Mouse (Mus musculus) neural tube, embryonic 15.5 days (tissue): Measurements from ENCODE around the gene Raver1. TPM values are rescaled to one million over a fixed set of nuclear protein-coding genes. Genes with fewer than 3 reads are reported as not detected.

Experiments
- ATAC-seq: fragments of 200-750 bp; cut with Nextera tagmentation; 2 replicates; pipeline ENCODE4 v1.8.0; 2017; ENCODE audit warnings: mild to moderate bottlenecking, moderate TSS enrichment, moderate library complexity; ENCODE audit not compliant: low FRiP score
- H3K27ac ChIP-seq: fragments of 300-500 bp; sonication (generic); replicated peaks from 2 replicates; pipeline ENCODE4 v1.5.1; 2015; ENCODE audit warnings: mild to moderate bottlenecking, inconsistent platforms
- H3K27me3 ChIP-seq: fragments of 300-500 bp; sonication (generic); replicated peaks from 2 replicates; pipeline ENCODE4 v1.6.1; 2015; ENCODE audit warnings: inconsistent platforms
- H3K36me3 ChIP-seq: fragments of 300-500 bp; sonication (generic); 2 replicates; pipeline ENCODE4 v1.6.1; 2015; ENCODE audit warnings: inconsistent platforms
- H3K4me1 ChIP-seq: fragments of 300-500 bp; sonication (generic); 2 replicates; pipeline ENCODE4 v1.6.1; 2015; ENCODE audit warnings: inconsistent platforms
- H3K4me2 ChIP-seq: fragments of 300-500 bp; sonication (generic); 2 replicates; pipeline ENCODE4 v1.6.1; 2015; ENCODE audit warnings: inconsistent platforms, mild to moderate bottlenecking, moderate library complexity
- H3K4me3 ChIP-seq: fragments of 300-500 bp; sonication (generic); replicated peaks from 2 replicates; pipeline ENCODE4 v1.5.1; 2015; ENCODE audit warnings: mild to moderate bottlenecking, inconsistent platforms
- H3K9ac ChIP-seq: fragments of 300-500 bp; sonication (generic); replicated peaks from 2 replicates; pipeline ENCODE4 v1.6.1; 2015; ENCODE audit warnings: mild to moderate bottlenecking, inconsistent platforms
- H3K9me3 ChIP-seq: fragments of 300-500 bp; sonication (generic); replicated peaks from 2 replicates; pipeline ENCODE4 v1.6.1; 2016; ENCODE audit warnings: inconsistent platforms
- WGBS: fragments of 180-500 bp; shearing (Covaris S2); methylation state at CpG from one replicate; pipeline ENCODE4 v1.1.7; 2015; ENCODE audit warnings: mixed read lengths; 5-methylcytosine and 5-hydroxymethylcytosine counted together
- polyA plus RNA-seq: library from polyadenylated mRNA; unstranded; fragments of >200 nt; fragmentation: Nextera tagmentation; extraction: Ambion mirVana; gene quantifications from 2 replicates; pipeline ENCODE4 v1.2.1, GENCODE M21; 2015

Gene Raver1
- polyA plus RNA-seq, 1 experiment from 2014 or later, result 25.6 TPM

DNA sequence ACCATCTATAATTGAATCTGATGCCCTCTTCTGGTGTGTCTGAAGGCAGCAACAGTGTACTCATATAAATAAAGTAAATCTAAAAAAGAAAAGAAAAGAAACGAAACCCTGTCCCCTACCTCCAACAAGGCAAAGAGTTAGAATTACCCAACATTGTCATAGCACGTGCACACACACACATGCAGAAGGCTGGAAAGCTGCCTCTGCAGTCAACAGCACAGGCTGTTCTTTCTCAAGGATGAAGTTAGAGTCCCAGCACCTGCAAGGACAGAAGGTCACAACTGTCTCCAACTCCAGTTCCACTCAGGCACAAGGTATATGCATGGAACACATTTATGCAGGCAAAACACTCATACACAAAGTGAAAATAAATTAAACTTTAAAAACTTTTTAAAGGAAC is 10.3 kb upstream of the Raver1 start:
- ATAC-seq, result no peak
- Histone ChIP-seq H3K27ac (no peak overlapping the region), H3K9ac (no peak overlapping the region), H3K4me2 (no peak overlapping the region), H3K27me3 (no peaks in the 10 kb centered on the region), H3K9me3 (no peaks in the 10 kb centered on the region), H3K4me3 (no peak overlapping the region), H3K36me3 (no peaks in the 10 kb centered on the region), H3K4me1 (no peaks in the 10 kb centered on the region; the same call in 1 of the 2 replicates)
- WGBS, result 89% methylated on average over 2 of the region's 2 CpGs

DNA sequence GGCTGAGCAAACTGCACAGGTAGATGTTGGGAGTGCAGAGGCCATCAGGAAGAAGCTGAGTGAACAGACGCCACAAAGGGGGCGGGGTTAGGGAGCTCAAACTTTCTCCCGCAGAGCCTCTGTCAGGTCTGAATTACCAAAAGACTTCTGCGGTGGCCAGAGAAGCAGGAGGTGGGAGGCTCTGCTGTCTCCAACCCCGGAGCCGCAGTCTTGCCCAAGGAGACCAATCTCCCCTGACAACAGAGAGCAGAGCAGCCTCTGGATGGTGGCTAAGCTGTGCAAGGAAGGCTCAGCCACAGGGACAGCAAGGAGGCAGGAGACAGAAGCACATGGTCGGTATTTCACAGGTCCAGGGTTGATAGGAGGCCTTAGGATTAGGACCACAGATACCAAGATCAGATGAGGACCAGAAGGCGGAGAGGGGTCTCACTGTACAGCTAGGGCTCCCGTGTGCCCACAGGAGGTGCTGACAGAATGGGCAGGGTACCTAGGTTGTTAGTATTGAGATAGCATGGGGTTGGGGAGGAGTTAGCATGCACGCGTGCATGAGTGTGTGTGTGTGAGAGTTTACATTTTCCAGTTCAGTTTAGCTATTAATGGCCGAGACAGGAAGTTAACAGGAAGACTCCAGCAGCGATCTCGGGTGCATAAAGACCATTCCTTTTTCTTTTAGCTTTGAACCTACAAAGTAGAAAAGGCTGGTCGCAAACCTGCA is 8.8 kb upstream of the Raver1 start:
- Histone ChIP-seq H3K9me3 (no peaks in the 10 kb centered on the region), H3K4me3 (no peak overlapping the region), H3K9ac (no peak overlapping the region), H3K4me2 (no peak overlapping the region), H3K4me1 (no peaks in the 10 kb centered on the region; the same call in 1 of the 2 replicates), H3K27me3 (no peaks in the 10 kb centered on the region), H3K27ac (no peak overlapping the region), H3K36me3 (no peaks in the 10 kb centered on the region)
- 49% methylated on average over 15 of the region's 15 CpGs for WGBS
- ATAC-seq, result no peak

DNA sequence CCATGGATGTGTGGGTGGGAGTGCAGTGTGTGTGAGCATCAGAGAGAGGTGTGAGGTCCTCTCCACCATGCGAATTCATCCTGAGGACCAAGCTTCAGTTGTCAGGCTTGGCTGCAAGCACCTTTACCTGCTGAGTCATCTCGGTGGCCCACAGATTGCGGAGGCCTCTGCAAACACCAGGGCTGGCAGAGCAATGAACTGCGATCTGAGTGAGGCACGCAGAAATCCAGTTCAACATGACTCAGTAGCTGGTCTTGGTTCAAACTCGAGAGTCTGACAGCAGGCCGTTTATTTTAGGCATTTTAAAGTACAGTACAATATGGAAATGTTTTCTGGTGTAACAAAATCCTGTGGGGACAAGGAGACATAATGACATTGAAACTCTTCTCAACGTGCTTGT is 6.0 kb upstream of the Raver1 start:
- no peak overlapping the region for H3K4me3 ChIP-seq
- peaks cover 1% of the 10 kb centered on the region; the same call in 1 of the 2 replicates for H3K4me1 ChIP-seq
- H3K27ac ChIP-seq, result no peak overlapping the region
- no peaks in the 10 kb centered on the region for H3K9me3 ChIP-seq
- no peak overlapping the region for H3K4me2 ChIP-seq
- H3K36me3 ChIP-seq, result no peaks in the 10 kb centered on the region
- no peak overlapping the region for H3K9ac ChIP-seq
- WGBS, result 86% methylated on average over 8 of the region's 8 CpGs
- H3K27me3 ChIP-seq, result no peaks in the 10 kb centered on the region
- no peak for ATAC-seq

DNA sequence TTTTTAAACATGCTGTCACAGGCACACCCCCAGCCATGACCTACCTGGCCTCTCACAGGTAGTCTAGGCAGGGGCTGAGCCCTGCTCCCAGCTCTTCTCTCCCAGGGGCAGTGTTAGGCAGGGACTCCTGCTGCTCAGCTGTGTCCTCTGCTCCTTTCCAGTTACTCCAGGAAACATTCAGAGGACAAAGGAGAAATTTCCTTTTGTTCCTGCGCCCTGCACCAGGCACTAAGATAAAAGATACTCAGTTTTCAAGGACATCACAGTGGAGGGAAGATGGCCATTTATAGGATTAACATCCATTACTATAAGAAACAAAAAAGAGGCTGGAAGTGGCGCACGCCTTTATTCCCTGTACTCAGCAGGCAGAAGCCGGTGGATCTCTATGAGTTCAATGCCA is 4.2 kb upstream of the Raver1 start:
- no peaks in the 10 kb centered on the region for H3K9me3 ChIP-seq
- ATAC-seq, result no peak
- no peak overlapping the region for H3K9ac ChIP-seq
- H3K4me3 ChIP-seq, result no peak overlapping the region
- peaks cover 10% of the 10 kb centered on the region for H3K4me1 ChIP-seq
- no peaks in the 10 kb centered on the region for H3K36me3 ChIP-seq
- H3K27ac ChIP-seq, result no peak overlapping the region
- WGBS, result 85% methylated on average over 4 of the region's 4 CpGs
- no peaks in the 10 kb centered on the region for H3K27me3 ChIP-seq
- H3K4me2 ChIP-seq, result no peak overlapping the region

DNA sequence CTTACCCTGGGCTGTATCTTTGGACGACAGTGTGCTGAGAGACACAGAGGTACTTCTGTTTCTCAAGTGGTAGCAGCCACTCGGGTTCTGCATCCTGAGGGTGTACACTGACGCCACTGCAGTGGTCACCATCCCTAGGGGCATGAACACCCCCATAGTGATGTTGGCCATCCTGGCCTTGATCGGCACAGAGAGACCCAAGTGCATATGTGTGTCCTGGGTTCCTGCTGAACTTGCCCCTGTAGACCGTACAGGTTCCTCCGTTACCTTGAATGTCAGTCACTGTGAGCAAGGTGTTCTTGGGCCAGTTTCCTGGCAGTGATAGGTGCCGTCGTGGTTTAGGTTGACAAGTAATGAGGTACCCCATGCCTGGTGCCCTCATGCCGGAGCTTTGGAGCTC is 1.6 kb upstream of the Raver1 start:
- Histone ChIP-seq H3K27ac (no peak overlapping the region), H3K4me1 (peaks cover 36% of the 10 kb centered on the region), H3K36me3 (peaks cover 17% of the 10 kb centered on the region), H3K4me2 (no peak overlapping the region), H3K27me3 (no peaks in the 10 kb centered on the region), H3K9ac (no peak overlapping the region), H3K4me3 (no peak overlapping the region), H3K9me3 (no peaks in the 10 kb centered on the region)
- WGBS, result 96% methylated on average over 9 of the region's 9 CpGs
- ATAC-seq, result no peak

DNA sequence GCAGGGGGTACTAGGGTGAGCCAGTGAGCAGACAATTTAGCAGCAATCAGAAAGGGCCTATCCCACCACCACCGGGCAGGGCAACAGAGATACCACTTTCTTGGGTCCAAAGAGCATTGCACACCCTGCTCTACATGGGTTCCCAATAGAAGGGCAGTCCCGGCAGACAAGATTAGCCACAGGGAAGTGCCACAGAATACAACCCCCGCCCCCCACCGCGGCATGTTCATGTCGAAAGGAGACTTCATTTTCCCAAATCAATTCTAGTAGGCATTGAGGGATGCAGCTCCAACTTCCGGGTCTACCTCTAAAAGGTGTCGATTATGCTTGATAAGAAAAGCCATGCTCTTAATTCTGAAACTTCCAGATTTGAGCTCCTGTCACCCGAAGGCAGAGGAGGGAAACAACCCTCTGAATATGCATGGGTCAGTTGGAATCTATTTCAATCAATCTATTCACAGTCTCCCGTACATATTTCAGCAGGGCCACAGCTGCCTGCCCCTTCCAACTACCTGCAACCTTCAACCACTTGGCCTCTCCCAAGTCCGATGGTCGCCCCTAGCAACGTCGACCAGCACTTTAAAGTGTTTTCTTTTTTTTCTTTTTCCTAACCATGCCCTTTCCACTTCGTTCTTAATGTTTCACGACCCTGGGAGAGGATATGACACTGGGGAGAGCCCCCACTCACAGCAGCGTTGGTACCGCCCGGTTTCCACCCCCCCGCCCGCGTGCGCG is 669 bp downstream of the Raver1 start:
- H3K4me1 ChIP-seq, result peaks cover 42% of the 10 kb centered on the region
- no peaks in the 10 kb centered on the region for H3K9me3 ChIP-seq
- ATAC-seq, result peak; percentile 32; the same call in 1 of the 2 replicates
- H3K4me3 ChIP-seq, result peak overlapping the region; percentile 68
- peaks cover 40% of the 10 kb centered on the region for H3K36me3 ChIP-seq
- H3K27ac ChIP-seq, result peak overlapping the region; percentile 95
- H3K4me2 ChIP-seq, result peak overlapping the region; percentile 84
- WGBS, result 3% methylated on average over 24 of the region's 24 CpGs
- peak overlapping the region; percentile 74 for H3K9ac ChIP-seq
- H3K27me3 ChIP-seq, result no peaks in the 10 kb centered on the region

DNA sequence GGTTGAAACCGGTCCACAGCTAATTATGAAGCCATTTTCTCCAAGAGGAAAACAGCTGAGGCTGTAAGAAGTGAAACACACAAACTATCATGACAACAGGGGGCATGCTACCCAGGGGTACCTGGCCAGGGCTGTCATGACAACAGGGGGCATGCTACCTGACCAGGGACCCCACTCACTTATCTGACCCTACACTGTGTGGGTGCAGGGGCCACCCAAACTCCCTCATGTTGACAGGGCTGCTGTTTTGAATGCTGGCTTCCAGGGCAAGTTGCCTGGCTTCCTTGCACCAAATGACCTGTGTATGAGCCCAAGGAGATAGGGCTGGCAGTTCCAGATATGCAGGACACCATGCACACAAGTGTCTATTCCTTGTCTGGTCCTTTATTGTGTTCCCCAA is 1.3 kb downstream of the Raver1 start:
- no peak for ATAC-seq
- Histone ChIP-seq H3K27me3 (no peaks in the 10 kb centered on the region), H3K36me3 (peaks cover 46% of the 10 kb centered on the region), H3K9me3 (no peaks in the 10 kb centered on the region), H3K9ac (peak overlapping the region; percentile 74), H3K4me3 (peak overlapping the region; percentile 68), H3K4me2 (peak overlapping the region; percentile 84), H3K4me1 (peaks cover 42% of the 10 kb centered on the region), H3K27ac (peak overlapping the region; percentile 95; the same call in 1 of the 2 replicates)
- WGBS, result 86% methylated on average over 1 of the region's 1 CpGs

DNA sequence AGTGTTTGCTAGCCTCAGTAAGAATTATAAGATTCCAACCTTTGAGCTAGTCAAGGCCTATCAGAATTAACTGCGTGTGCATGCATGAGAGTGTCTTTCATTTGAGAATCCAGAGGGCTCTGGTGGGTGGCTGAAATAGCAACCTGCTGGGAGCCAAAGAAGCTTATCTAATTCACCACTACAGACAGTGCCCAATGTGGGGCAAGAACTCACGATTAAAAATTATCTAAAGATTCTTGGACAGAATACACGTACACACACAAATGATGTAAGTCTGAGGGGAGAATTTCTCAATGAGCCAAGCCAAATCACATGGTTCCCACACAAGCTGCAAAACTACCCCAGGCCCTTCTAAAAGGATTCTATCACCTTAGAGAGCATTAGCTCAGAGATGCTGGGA is 8.5 kb downstream of the Raver1 start:
- H3K4me2 ChIP-seq, result no peak overlapping the region
- H3K9me3 ChIP-seq, result no peaks in the 10 kb centered on the region
- no peak overlapping the region for H3K9ac ChIP-seq
- H3K27me3 ChIP-seq, result no peaks in the 10 kb centered on the region
- ATAC-seq, result no peak
- 91% methylated on average over 3 of the region's 3 CpGs for WGBS
- H3K36me3 ChIP-seq, result peaks cover 95% of the 10 kb centered on the region
- peaks cover 5% of the 10 kb centered on the region; the same call in 1 of the 2 replicates for H3K4me1 ChIP-seq
- H3K27ac ChIP-seq, result no peak overlapping the region
- H3K4me3 ChIP-seq, result no peak overlapping the region

DNA sequence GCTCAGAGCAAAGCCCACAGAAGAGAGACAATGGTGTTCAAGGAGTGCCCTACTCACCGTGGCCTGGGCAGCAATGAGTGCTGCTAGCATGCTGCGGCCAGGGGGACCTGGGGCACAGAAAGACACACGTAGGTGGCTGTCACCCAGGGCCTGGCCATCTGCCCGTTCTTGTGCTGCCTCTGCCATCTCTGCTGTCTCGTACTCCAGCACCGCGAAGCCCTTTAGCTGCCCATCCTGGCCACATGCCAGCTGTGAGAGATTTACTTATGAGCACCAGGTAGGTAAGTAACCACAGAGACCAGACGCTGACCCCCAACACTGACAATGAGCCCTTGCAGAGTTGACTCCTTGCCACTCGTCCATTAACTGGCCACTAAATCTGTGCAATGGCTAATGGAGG is 10.7 kb downstream of the Raver1 start:
- no peaks in the 10 kb centered on the region for H3K9me3 ChIP-seq
- H3K36me3 ChIP-seq, result peaks cover 94% of the 10 kb centered on the region
- H3K27me3 ChIP-seq, result no peaks in the 10 kb centered on the region
- H3K4me2 ChIP-seq, result no peak overlapping the region
- no peaks in the 10 kb centered on the region for H3K4me1 ChIP-seq
- no peak overlapping the region for H3K9ac ChIP-seq
- ATAC-seq, result no peak
- no peak overlapping the region for H3K27ac ChIP-seq
- WGBS, result 87% methylated on average over 9 of the region's 9 CpGs
- H3K4me3 ChIP-seq, result no peak overlapping the region

DNA sequence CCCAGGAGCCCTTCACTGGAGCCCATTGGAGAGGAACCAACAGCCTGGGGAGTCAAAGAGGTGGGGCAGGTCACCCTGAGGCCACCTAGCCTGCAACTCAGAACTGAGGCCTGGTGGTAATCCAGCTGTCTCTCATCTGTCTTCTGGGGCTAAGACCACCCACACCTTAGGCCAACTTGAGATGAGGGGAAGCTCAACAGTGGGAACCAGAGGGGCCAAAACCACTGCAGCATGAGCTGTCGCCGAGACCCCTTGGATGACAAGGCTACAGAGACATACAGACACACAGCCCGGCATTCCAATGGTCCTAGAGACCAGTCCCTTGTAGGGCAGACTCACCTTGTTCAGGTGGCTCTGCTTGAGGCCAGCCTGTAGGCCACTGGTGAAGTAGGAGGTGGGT is 16.2 kb downstream of the Raver1 start:
- H3K4me2 ChIP-seq, result no peak overlapping the region
- H3K9me3 ChIP-seq, result no peaks in the 10 kb centered on the region
- H3K4me3 ChIP-seq, result no peak overlapping the region
- no peak overlapping the region for H3K9ac ChIP-seq
- no peak for ATAC-seq
- no peak overlapping the region for H3K27ac ChIP-seq
- H3K27me3 ChIP-seq, result no peaks in the 10 kb centered on the region
- 95% methylated on average over 3 of the region's 3 CpGs for WGBS
- H3K4me1 ChIP-seq, result peaks cover 24% of the 10 kb centered on the region
- peaks cover 57% of the 10 kb centered on the region for H3K36me3 ChIP-seq

DNA sequence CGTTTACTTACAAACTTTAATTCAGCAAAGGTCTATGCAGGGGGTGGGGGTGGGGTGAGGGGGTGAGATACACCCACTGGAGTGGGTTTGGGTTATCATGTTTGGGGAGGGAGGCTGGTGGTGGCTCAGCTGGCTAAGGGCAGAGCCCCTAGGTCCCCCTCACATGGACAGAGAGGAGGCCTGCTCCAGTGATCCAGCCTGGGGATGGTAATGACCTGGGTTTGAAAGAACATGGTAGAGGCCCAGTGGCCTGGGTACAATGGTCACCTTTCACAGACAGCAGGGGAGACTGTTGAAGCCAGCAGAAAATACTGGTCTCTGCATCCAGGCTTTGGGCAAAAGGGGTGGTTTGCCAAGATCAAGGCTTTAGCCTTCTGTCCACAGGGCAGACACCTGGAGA is 17.6 kb downstream of the Raver1 start:
- Histone ChIP-seq H3K4me2 (peak overlapping the region; percentile 93), H3K27me3 (no peaks in the 10 kb centered on the region), H3K4me1 (peaks cover 24% of the 10 kb centered on the region), H3K36me3 (peaks cover 49% of the 10 kb centered on the region), H3K9ac (no peak overlapping the region), H3K4me3 (no peak overlapping the region), H3K27ac (no peak overlapping the region), H3K9me3 (no peaks in the 10 kb centered on the region)
- ATAC-seq, result no peak
- WGBS, result 87% methylated on average over 1 of the region's 1 CpGs
